Mouse (Mus musculus) MEL (cell line): ENCODE measurements at regions not wholly inside any gene's neighbourhood (a gene's known extent, or its start where the extent isn't known, plus 50 kb on each side); places are given as distances from the start of the nearest gene placed in this dataset.

Experiments used
- DNase-seq: peaks from one replicate; pipeline ENCODE4 v3.0.0; 2011; ENCODE audit warnings: low read depth, low spot score
- H3K27ac ChIP-seq: 2 replicates; pipeline ENCODE4 v1.5.1; 2012; ENCODE audit warnings: low read depth, mild to moderate bottlenecking, control low read depth, low read length, moderate library complexity; ENCODE audit not compliant: control insufficient read depth
- H3K27me3 ChIP-seq, 2 experiments: fragments of 150-350 bp in 1 of 2; sonication (generic) in 1 of 2; 2 replicates each; pipeline ENCODE4 v1.6.1; 2012; ENCODE audit warnings: low read length in 2 of 2, mild to moderate bottlenecking in 2 of 2, improper control_type of control experiment in 1 of 2, moderate library complexity in 1 of 2; ENCODE audit not compliant: insufficient read depth in 2 of 2, control insufficient read depth in 1 of 2
- H3K36me3 ChIP-seq, 2 experiments: 2 replicates each; pipeline ENCODE4 v1.6.1; 2012 to 2014; ENCODE audit warnings: low read length in 2 of 2, improper control_type of control experiment in 1 of 2, inconsistent platforms in 1 of 2, mild to moderate bottlenecking in 1 of 2; ENCODE audit not compliant: insufficient read depth in 2 of 2, control insufficient read depth in 1 of 2
- H3K4me1 ChIP-seq, 2 experiments: fragments of 150-350 bp in 1 of 2; sonication (generic) in 1 of 2; 2 replicates each; pipeline ENCODE4 v1.6.1; 2012; ENCODE audit warnings: low read length in 2 of 2, improper control_type of control experiment in 1 of 2, mild to moderate bottlenecking in 1 of 2; ENCODE audit not compliant: insufficient read depth in 2 of 2, control insufficient read depth in 1 of 2
- H3K4me3 ChIP-seq, 2 experiments: fragments of 150-350 bp in 1 of 2; sonication (generic) in 1 of 2; 2 replicates each; pipeline ENCODE4 v1.5.1; 2012; ENCODE audit warnings: low read depth in 2 of 2, low read length in 2 of 2, mild to moderate bottlenecking in 2 of 2, moderate library complexity in 2 of 2, control low read depth in 1 of 2, improper control_type of control experiment in 1 of 2; ENCODE audit not compliant: control insufficient read depth in 1 of 2, insufficient read depth in 1 of 2
- H3K79me2 ChIP-seq: 2 replicates; pipeline ENCODE4 v1.6.1; 2012; ENCODE audit warnings: mild to moderate bottlenecking, low read length, moderate library complexity; ENCODE audit not compliant: control insufficient read depth, poor library complexity, insufficient read depth
- H3K9ac ChIP-seq: 2 replicates; pipeline ENCODE4 v1.6.1; 2012; ENCODE audit warnings: low read depth, mild to moderate bottlenecking, control low read depth, low read length, moderate library complexity; ENCODE audit not compliant: control insufficient read depth, poor library complexity, severe bottlenecking
- H3K9me3 ChIP-seq: fragments of 150-350 bp; sonication (generic); replicated peaks from 2 replicates; pipeline ENCODE4 v1.6.1; 2012; ENCODE audit warnings: mild to moderate bottlenecking, low read length, improper control_type of control experiment, moderate library complexity; ENCODE audit not compliant: insufficient read depth
- CTCF ChIP-seq, 3 experiments: IDR thresholded peaks in 2 of 3; conservative IDR thresholded peaks in 1 of 3; 2 replicates each; pipeline ENCODE4 v1.5.1; 2011 to 2012; ENCODE audit warnings: low read length in 3 of 3, low read depth in 2 of 3, mild to moderate bottlenecking in 2 of 3, improper control_type of control experiment in 1 of 3, inconsistent platforms in 1 of 3, mixed read lengths in 1 of 3, moderate library complexity in 1 of 3; ENCODE audit not compliant: control insufficient read depth in 1 of 3, insufficient read depth in 1 of 3, poor library complexity in 1 of 3, severe bottlenecking in 1 of 3
- E2F4 ChIP-seq: IDR thresholded peaks from 2 replicates; pipeline ENCODE4 v1.6.1; 2011; ENCODE audit warnings: low read depth, low read length, improper control_type of control experiment, borderline replicate concordance
- ELF1 ChIP-seq: IDR thresholded peaks from 2 replicates; pipeline ENCODE4 v1.6.1; 2014; ENCODE audit warnings: low read depth, mild to moderate bottlenecking, inconsistent platforms, low read length, improper control_type of control experiment, moderate library complexity
- ETS1 ChIP-seq: IDR thresholded peaks from 2 replicates; pipeline ENCODE4 v1.6.1; 2012; ENCODE audit warnings: low read depth, mild to moderate bottlenecking, inconsistent platforms, low read length, improper control_type of control experiment, moderate library complexity
- GABPA ChIP-seq: IDR thresholded peaks from 2 replicates; pipeline ENCODE4 v1.6.1; 2012; ENCODE audit warnings: low read depth, mild to moderate bottlenecking, inconsistent platforms, low read length, improper control_type of control experiment, moderate library complexity
- MYC ChIP-seq: IDR thresholded peaks from 2 replicates; pipeline ENCODE4 v1.6.1; 2011; ENCODE audit warnings: low read depth, mild to moderate bottlenecking, low read length, improper control_type of control experiment, moderate library complexity
- NELFE ChIP-seq: IDR thresholded peaks from 2 replicates; pipeline ENCODE4 v1.6.1; 2011; ENCODE audit warnings: low read depth, low read length, improper control_type of control experiment
- NRF1 ChIP-seq: IDR thresholded peaks from 2 replicates; pipeline ENCODE4 v1.6.1; 2014; ENCODE audit warnings: low read depth, mild to moderate bottlenecking, inconsistent platforms, low read length, improper control_type of control experiment, moderate library complexity; ENCODE audit not compliant: poor library complexity, insufficient read depth, severe bottlenecking
- POLR2AphosphoS2 ChIP-seq: IDR thresholded peaks from 2 replicates; pipeline ENCODE4 v1.6.1; 2011; ENCODE audit warnings: low read length, improper control_type of control experiment
- RCOR1 ChIP-seq: IDR thresholded peaks from 2 replicates; pipeline ENCODE4 v1.6.1; 2012; ENCODE audit warnings: low read depth, mild to moderate bottlenecking, inconsistent platforms, low read length, improper control_type of control experiment
- TAL1 ChIP-seq: IDR thresholded peaks from 2 replicates; pipeline ENCODE4 v1.6.1; 2012; ENCODE audit warnings: mild to moderate bottlenecking, inconsistent platforms, low read length, moderate library complexity, mixed read lengths
- TBP ChIP-seq: IDR thresholded peaks from 2 replicates; pipeline ENCODE4 v1.8.0; 2011; ENCODE audit warnings: low read depth, low read length, improper control_type of control experiment
- TCF12 ChIP-seq: IDR thresholded peaks from 2 replicates; pipeline ENCODE4 v1.6.1; 2014; ENCODE audit warnings: low read depth, mild to moderate bottlenecking, inconsistent platforms, low read length, improper control_type of control experiment, moderate library complexity
- USF2 ChIP-seq, 2 experiments: IDR thresholded peaks; 2 replicates each; pipeline ENCODE4 v1.6.1; 2011 to 2012; ENCODE audit warnings: improper control_type of control experiment in 2 of 2, low read length in 2 of 2, borderline replicate concordance in 1 of 2, inconsistent platforms in 1 of 2, low read depth in 1 of 2, mild to moderate bottlenecking in 1 of 2; ENCODE audit not compliant: insufficient read depth in 1 of 2
- ZC3H11A ChIP-seq: IDR thresholded peaks from 2 replicates; pipeline ENCODE4 v1.6.1; 2012; ENCODE audit warnings: low read depth, mild to moderate bottlenecking, inconsistent platforms, low read length, improper control_type of control experiment
- ZKSCAN1 ChIP-seq: IDR thresholded peaks from 2 replicates; pipeline ENCODE4 v1.6.1; 2012; ENCODE audit warnings: low read depth, mild to moderate bottlenecking, inconsistent platforms, low read length, improper control_type of control experiment, moderate library complexity

DNA sequence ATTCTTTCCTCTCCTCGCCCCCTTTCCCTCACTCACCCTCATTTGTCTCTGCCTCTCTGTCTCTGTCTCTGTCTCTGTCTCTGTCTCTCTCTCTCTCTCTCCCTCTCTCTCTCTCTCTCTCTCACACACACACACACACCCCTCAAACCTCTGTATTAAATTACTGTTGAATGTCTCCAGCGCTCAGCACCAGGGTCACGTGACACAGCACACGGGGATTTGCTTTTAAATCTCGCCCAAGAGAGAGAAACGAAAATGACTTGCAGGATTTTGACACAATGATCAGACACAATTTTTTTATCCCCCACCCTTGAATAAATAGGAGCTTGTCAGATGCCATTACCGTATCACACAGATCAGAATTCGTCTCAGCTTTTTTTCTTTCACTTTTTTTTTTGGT lies 125.2 kb downstream of the En1 start:
- no peak overlapping the region for H3K9ac ChIP-seq
- no peaks in the 10 kb centered on the region for H3K36me3 ChIP-seq
- no peak overlapping the region for H3K4me3 ChIP-seq
- TF ChIP-seq RCOR1 = no peak
- no peak for TF ChIP-seq TCF12
- no peak for TF ChIP-seq TBP
- TF ChIP-seq ETS1 = no peak
- H3K9me3 ChIP-seq = no peaks in the 10 kb centered on the region
- H3K27ac ChIP-seq = no peak overlapping the region
- no peaks in the 10 kb centered on the region for H3K27me3 ChIP-seq
- H3K4me1 ChIP-seq = no peaks in the 10 kb centered on the region
- no peak for DNase-seq
- H3K79me2 ChIP-seq = no peaks in the 10 kb centered on the region

DNA sequence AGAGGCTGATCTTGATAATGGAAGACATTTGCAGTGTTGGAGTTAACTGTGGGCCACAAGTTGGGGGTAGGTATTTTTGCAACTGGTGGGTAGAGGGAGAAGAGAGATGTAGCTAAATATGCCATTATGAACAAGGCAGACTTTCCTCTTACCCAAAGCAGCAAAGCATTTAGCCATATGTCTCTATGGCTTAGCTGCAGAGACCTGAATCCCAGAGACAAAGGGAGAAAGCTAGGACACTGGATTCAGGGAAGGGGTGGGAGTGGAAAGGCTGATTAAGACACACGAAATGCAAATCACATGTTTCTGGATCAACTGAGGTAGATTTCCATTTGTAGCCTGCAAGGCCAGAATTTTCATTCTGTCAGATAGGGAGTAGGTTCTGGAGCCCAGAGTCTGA lies 129.8 kb downstream of the En1 start:
- Histone ChIP-seq H3K9ac (no peak overlapping the region), H3K27ac (no peak overlapping the region), H3K9me3 (no peaks in the 10 kb centered on the region), H3K4me3 (no peak overlapping the region), H3K36me3 (no peaks in the 10 kb centered on the region), H3K79me2 (no peaks in the 10 kb centered on the region), H3K4me1 (no peaks in the 10 kb centered on the region), H3K27me3 (no peaks in the 10 kb centered on the region)
- TF ChIP-seq TAL1 (no peak), USF2 (IDR thresholded peaks at IDR 0.05; ENCODE audit: borderline replicate concordance in 1 of 2, insufficient read depth in 1 of 2, low read depth in 1 of 2, low read length in 2 of 2) (no peak), GABPA (no peak), TBP (no peak), CTCF (IDR thresholded peaks at IDR 0.05 in 2 of 3, conservative IDR thresholded peaks at IDR 0.05 in 1 of 3; ENCODE audit: control insufficient read depth in 1 of 3, insufficient read depth in 1 of 3, low read depth in 2 of 3, low read length in 3 of 3, poor library complexity in 1 of 3, severe bottlenecking in 1 of 3) (no peak), NELFE (no peak), ELF1 (no peak), ZKSCAN1 (no peak), E2F4 (no peak), TCF12 (no peak), POLR2AphosphoS2 (no peak), NRF1 (no peak), ZC3H11A (no peak), MYC (no peak)
- DNase-seq = no peak
